Comparison of ENCODE assay signal across 8 mouse cellular contexts in genomic region chr12:83950840-83951701, GRCm38 (mm10). TPM values are rescaled to one million over a fixed set of nuclear protein-coding genes. Genes with fewer than 3 reads are reported as not detected.
DNase-seq lines count a peak whose midpoint lies in the region; ATAC-seq and TF ChIP-seq lines count a peak whose summit lies in the region.

No protein-coding gene starts in this region.

- peak overlapping the region; percentile 96 for H3K4me2 ChIP-seq in intestine, postnatal 0 days (replicated peaks; ENCODE audit: low read depth)

- ATAC-seq in intestine, postnatal 0 days, result peak; percentile 57

- H3K4me1 ChIP-seq in intestine, postnatal 0 days (replicated peaks; ENCODE audit: control insufficient read depth, insufficient read depth, low read length), result 0 out of 2 replicates have a peak, but pooled peaks cover 3% of the 10 kb centered on the region

- peak overlapping the region; percentile 82 for H3K9ac ChIP-seq in intestine, postnatal 0 days (ENCODE audit: low read depth, low read length)

- peak overlapping the region; percentile 82 for H3K4me3 ChIP-seq in intestine, postnatal 0 days (ENCODE audit: low read depth, low read length)

- DNase-seq in 3134 (ENCODE audit: extremely low read depth, insufficient read length, low spot score) (peak; percentile 31), MN1 (ENCODE audit: low spot score) (peak; percentile 26), liver (peak; percentile 39)
- DNase-seq in cerebellum, postnatal 36 days, result peak; percentile 34 to 45
- DNase-seq in frontal cortex, postnatal 36 days (ENCODE audit: low spot score in 2 of 2), result peak; percentile 56 to 66
- peak; percentile 68 for DNase-seq in neural tube, embryonic 10.5 days (ENCODE audit: extremely low spot score, low spot score)
- DNase-seq in testis, postnatal 10 days (ENCODE audit: low spot score), result peak; percentile 72

- TF ChIP-seq CTCF in intestine, postnatal 0 days (IDR thresholded peaks at IDR 0.05; ENCODE audit: low read depth), result no peak

- H3K27ac ChIP-seq in intestine, postnatal 0 days (ENCODE audit: low read depth, low read length), result peak overlapping the region; percentile 90

- no peaks in the 10 kb centered on the region for H3K9me3 ChIP-seq in intestine, postnatal 0 days (ENCODE audit: control insufficient read depth)

- WGBS in intestine, postnatal 0 days, result under 1% methylated on average over 108 of the region's 116 CpGs

- no peaks in the 10 kb centered on the region for H3K36me3 ChIP-seq in intestine, postnatal 0 days (ENCODE audit: control insufficient read depth, insufficient read depth)

- H3K27me3 ChIP-seq in intestine, postnatal 0 days (replicated peaks; ENCODE audit: control insufficient read depth, insufficient read depth, low read length), result no peaks in the 10 kb centered on the region

RNA-seq across cellular contexts. Expression of gene Riox1, which starts 0.7 kb away (rescaled TPM):
- 11.4 and 12.4 TPM in 2 replicates for polyA plus RNA-seq in intestine, postnatal 0 days (2015; fragmentation: Nextera tagmentation; extraction: Ambion mirVana)

RNA-seq across cellular contexts. Expression of gene Numb, which starts 29.3 kb away (rescaled TPM):
- 28.9 and 34.4 TPM in 2 replicates for polyA plus RNA-seq in intestine, postnatal 0 days (2015; fragmentation: Nextera tagmentation; extraction: Ambion mirVana)

RNA-seq across cellular contexts. Expression of gene Heatr4, which starts 33.6 kb away (rescaled TPM):
- polyA plus RNA-seq in intestine, postnatal 0 days (2015; fragmentation: Nextera tagmentation; extraction: Ambion mirVana), result 0.04 TPM in 1 of 2 replicates, not detected in the other

RNA-seq across cellular contexts. Expression of gene Acot2, which starts 36.6 kb away (rescaled TPM):
- polyA plus RNA-seq in intestine, postnatal 0 days (2015; fragmentation: Nextera tagmentation; extraction: Ambion mirVana), result 63.7 and 69.3 TPM in 2 replicates

RNA-seq across cellular contexts. Expression of gene Acot1, which starts 58.2 kb away (rescaled TPM):
- polyA plus RNA-seq in intestine, postnatal 0 days (2015; fragmentation: Nextera tagmentation; extraction: Ambion mirVana), result 251 and 267 TPM in 2 replicates

Comparison
In these comparisons a context has a peak if more than half of its experiments do, and no peak if none do; other contexts are left out.
1. Peak in every context shown above with its lines: DNase-seq, ATAC-seq, H3K4me3 ChIP-seq and H3K27ac ChIP-seq.